Comparison of ENCODE assay signal across 21 mouse cellular contexts in genomic region chr12:82910846-82911245, GRCm38 (mm10).
DNase-seq lines count a peak whose midpoint lies in the region; ATAC-seq and TF ChIP-seq lines count a peak whose summit lies in the region.
"Had no signal": no experiment of that assay in that cellular context is flagged by ENCODE, and none has a peak within 500 bp of the region (broad histone marks: within the 10 kb centered on the region; RNA-seq: fewer than 3 reads in every experiment).

No protein-coding gene starts in this region.

- H3K4me1 ChIP-seq in kidney, embryonic 14.5 days (ENCODE audit: control insufficient read depth, insufficient read depth, low read length) = 0 out of 2 replicates have a peak, but pooled peaks cover 6% of the 10 kb centered on the region
- H3K4me1 ChIP-seq in kidney, embryonic 16.5 days (ENCODE audit: insufficient read depth, low read length) = peaks cover 3% of the 10 kb centered on the region; the same call in 1 of the 2 replicates
- no peaks in the 10 kb centered on the region for H3K4me1 ChIP-seq in embryonic fibroblast, embryonic 13.5 days (ENCODE audit: control insufficient read depth, insufficient read depth, low read length)
- H3K4me1 ChIP-seq in forebrain, embryonic 10.5 days = no peaks in the 10 kb centered on the region
- H3K4me1 ChIP-seq: forebrain, embryonic 12.5 days had no signal

- no peak overlapping the region for H3K9ac ChIP-seq in kidney, embryonic 14.5 days (ENCODE audit: low read depth, low read length)
- no peak overlapping the region for H3K9ac ChIP-seq in kidney, embryonic 16.5 days (replicated peaks; ENCODE audit: low read length)
- H3K9ac ChIP-seq: embryonic facial prominence, embryonic 13.5 days; embryonic facial prominence, embryonic 15.5 days; forebrain, embryonic 12.5 days had no signal

- 49% methylated on average over 2 of the region's 2 CpGs for WGBS in kidney, embryonic 14.5 days
- 40% methylated on average over 2 of the region's 2 CpGs for WGBS in kidney, embryonic 16.5 days
- 95% methylated on average over 2 of the region's 2 CpGs for WGBS in forebrain, embryonic 10.5 days

- H3K27ac ChIP-seq in kidney, embryonic 14.5 days (ENCODE audit: low read depth, low read length) = no peak overlapping the region
- H3K27ac ChIP-seq in kidney, embryonic 16.5 days (ENCODE audit: low read length) = 0 out of 2 replicates have a peak overlapping the region, but pooled peaks have one; percentile 18
- H3K27ac ChIP-seq in embryonic fibroblast, embryonic 13.5 days (ENCODE audit: insufficient read depth, low read length) = peak overlapping the region; percentile 40
- no peak overlapping the region for H3K27ac ChIP-seq in forebrain, embryonic 10.5 days
- H3K27ac ChIP-seq: embryonic facial prominence, embryonic 13.5 days; embryonic facial prominence, embryonic 15.5 days; forebrain, embryonic 12.5 days had no signal

- no peak overlapping the region for H3K4me2 ChIP-seq in kidney, embryonic 14.5 days (replicated peaks; ENCODE audit: low read depth, low read length)
- H3K4me2 ChIP-seq in kidney, embryonic 16.5 days (replicated peaks; ENCODE audit: low read depth, low read length) = no peak overlapping the region
- H3K4me2 ChIP-seq: embryonic facial prominence, embryonic 13.5 days; embryonic facial prominence, embryonic 15.5 days; forebrain, embryonic 12.5 days had no signal

- TF ChIP-seq POLR2A in embryonic fibroblast, embryonic 13.5 days (IDR thresholded peaks at IDR 0.05; ENCODE audit: low read depth, low read length) = no peak

- H3K36me3 ChIP-seq in kidney, embryonic 14.5 days (ENCODE audit: control insufficient read depth, insufficient read depth, low read length) = no peaks in the 10 kb centered on the region
- no peaks in the 10 kb centered on the region for H3K36me3 ChIP-seq in kidney, embryonic 16.5 days (ENCODE audit: insufficient read depth, low read length)
- H3K36me3 ChIP-seq in forebrain, embryonic 10.5 days (replicated peaks) = no peaks in the 10 kb centered on the region
- H3K36me3 ChIP-seq: embryonic facial prominence, embryonic 13.5 days; embryonic facial prominence, embryonic 15.5 days; forebrain, embryonic 12.5 days had no signal

- no peaks in the 10 kb centered on the region for H3K27me3 ChIP-seq in kidney, embryonic 14.5 days (ENCODE audit: control insufficient read depth, insufficient read depth, low read length)
- H3K27me3 ChIP-seq in kidney, embryonic 16.5 days (ENCODE audit: insufficient read depth, low read length) = no peaks in the 10 kb centered on the region
- no peaks in the 10 kb centered on the region for H3K27me3 ChIP-seq in forebrain, embryonic 10.5 days (ENCODE audit: poor library complexity, severe bottlenecking)
- H3K27me3 ChIP-seq: embryonic facial prominence, embryonic 13.5 days; embryonic facial prominence, embryonic 15.5 days; forebrain, embryonic 12.5 days had no signal

- no peak for DNase-seq in kidney, adult 9 months
- DNase-seq in kidney, postnatal 36 days = no peak
- DNase-seq in forebrain, embryonic 10.5 days (ENCODE audit: extremely low spot score, low spot score) = no peak
- DNase-seq: adrenal gland, adult 2 months; adrenal gland, postnatal 10 days; adrenal gland, postnatal 25 days; cerebellum, adult 11 months; cerebellum, adult 18-20 months; cerebellum, adult 8-10 months; cerebellum, adult 9-11 months; cerebellum, postnatal 14 days; cerebellum, postnatal 36 days; embryo, embryonic 11 days had no signal

- H3K4me3 ChIP-seq in kidney, embryonic 14.5 days (ENCODE audit: low read length) = no peak overlapping the region
- no peak overlapping the region for H3K4me3 ChIP-seq in kidney, embryonic 16.5 days (ENCODE audit: low read length)
- no peak overlapping the region for H3K4me3 ChIP-seq in embryonic fibroblast, embryonic 13.5 days (ENCODE audit: insufficient read depth, low read length)
- H3K4me3 ChIP-seq in forebrain, embryonic 10.5 days = no peak overlapping the region
- H3K4me3 ChIP-seq: embryonic facial prominence, embryonic 13.5 days; embryonic facial prominence, embryonic 15.5 days; forebrain, embryonic 12.5 days had no signal

- H3K9me3 ChIP-seq in kidney, embryonic 14.5 days (ENCODE audit: control insufficient read depth, low read length) = no peaks in the 10 kb centered on the region
- H3K9me3 ChIP-seq in kidney, embryonic 16.5 days (ENCODE audit: low read length) = no peaks in the 10 kb centered on the region
- no peaks in the 10 kb centered on the region for H3K9me3 ChIP-seq in forebrain, embryonic 10.5 days
- H3K9me3 ChIP-seq: embryonic facial prominence, embryonic 13.5 days; embryonic facial prominence, embryonic 15.5 days; forebrain, embryonic 12.5 days had no signal

- peak; percentile 89 for ATAC-seq in kidney, embryonic 14.5 days (ENCODE audit: low FRiP score, low TSS enrichment)
- ATAC-seq in kidney, embryonic 16.5 days (ENCODE audit: low FRiP score, low TSS enrichment) = peak; percentile 57
- ATAC-seq: forebrain, embryonic 14.5 days; forebrain, embryonic 16.5 days had no signal

- no peak for TF ChIP-seq CTCF in embryonic fibroblast, embryonic 13.5 days (IDR thresholded peaks at IDR 0.05; ENCODE audit: borderline replicate concordance, insufficient read depth, low read length)

Comparison
In these comparisons a context has a peak if more than half of its experiments do, and no peak if none do; other contexts are left out.
1. H3K27ac ChIP-seq: peak in kidney, embryonic 16.5 days (single experiment) and embryonic fibroblast, embryonic 13.5 days (single experiment); none in kidney, embryonic 14.5 days (single experiment) and forebrain, embryonic 10.5 days (single experiment).